Mouse (Mus musculus): Measurements from ENCODE around the gene Stat3.
A peak's percentile ranks its signal among the peaks of the same experiment; 100 is the strongest.

Gene Stat3

GRCm38 (mm10) chr11:100939512-100940151 lies at the start of gene Stat3:
Gene Stat3, minus strand, starts transcription at chr11:100939540.
- DNase-seq = peak; percentile 100

GRCm38 (mm10) chr11:100988674-100989073 lies 49.3 kb upstream of the Stat3 start:
- DNase-seq = no peak

GRCm38 (mm10) chr11:100985607-100986006 lies 46.3 kb upstream of the Stat3 start:
- no peak for DNase-seq

- DNase-seq = no peak
Measured at GRCm38 (mm10) chr11:100983778-100984131, 44.4 kb upstream of the Stat3 start.

- DNase-seq = peak; percentile 96
Measured at GRCm38 (mm10) chr11:100983125-100983777, 43.9 kb upstream of the Stat3 start.

- no peak for DNase-seq
Measured at GRCm38 (mm10) chr11:100982087-100982486, 42.7 kb upstream of the Stat3 start.

GRCm38 (mm10) chr11:100981236-100981635 lies 41.9 kb upstream of the Stat3 start:
- DNase-seq = no peak

- no peak for DNase-seq
Measured at GRCm38 (mm10) chr11:100980438-100980837, 41.1 kb upstream of the Stat3 start.

GRCm38 (mm10) chr11:100979887-100980286 lies 40.5 kb upstream of the Stat3 start:
- DNase-seq = peak; percentile 98

GRCm38 (mm10) chr11:100975241-100975640 lies 35.9 kb upstream of the Stat3 start:
- DNase-seq = peak; percentile 97

GRCm38 (mm10) chr11:100974381-100974970 lies 35.1 kb upstream of the Stat3 start:
- DNase-seq = peak; percentile 95

- DNase-seq = peak; percentile 85
Measured at GRCm38 (mm10) chr11:100973245-100973644, 33.9 kb upstream of the Stat3 start.

GRCm38 (mm10) chr11:100971455-100971854 lies 32.1 kb upstream of the Stat3 start:
- DNase-seq = peak; percentile 92

GRCm38 (mm10) chr11:100970557-100970937 lies 31.2 kb upstream of the Stat3 start, which contains the start of gene Cavin1:
Gene Cavin1, minus strand, starts transcription at chr11:100970887.
- peak; percentile 100 for DNase-seq

GRCm38 (mm10) chr11:100969744-100970556 lies 30.6 kb upstream of the Stat3 start:
- DNase-seq = peak; percentile 99

GRCm38 (mm10) chr11:100969189-100969743 lies 29.9 kb upstream of the Stat3 start:
- DNase-seq = peak; percentile 98

- peak; percentile 93 for DNase-seq
Measured at GRCm38 (mm10) chr11:100968501-100968900, 29.2 kb upstream of the Stat3 start.

GRCm38 (mm10) chr11:100967881-100968420 lies 28.6 kb upstream of the Stat3 start:
- DNase-seq = peak; percentile 93

- DNase-seq = peak; percentile 97
Measured at GRCm38 (mm10) chr11:100967376-100967775, 28.0 kb upstream of the Stat3 start.

- DNase-seq = peak; percentile 96
Measured at GRCm38 (mm10) chr11:100965760-100966159, 26.4 kb upstream of the Stat3 start.

GRCm38 (mm10) chr11:100964901-100965542 lies 25.7 kb upstream of the Stat3 start:
- peak; percentile 92 for DNase-seq

GRCm38 (mm10) chr11:100964180-100964579 lies 24.8 kb upstream of the Stat3 start:
- DNase-seq = peak; percentile 95

All from heart, adult 11 months (tissue).